Mouse (Mus musculus): Measurements from ENCODE around the gene Hoga1. TPM values are rescaled to one million over a fixed set of nuclear protein-coding genes. Genes with fewer than 3 reads are reported as not detected.

Gene Hoga1
- total and polyA plus RNA-seq, 3 experiments = not detected

- in situ Hi-C loops (cut with MboI; ENCODE audit: low pct_ligation_motif_present, low pct_unique_long_range_greater_than_20kb, low sequenced_read_pairs) (no loop called here), dilution Hi-C loops (cut with MboI; ENCODE audit: extremely low pct_ligation_motif_present, extremely low pct_unique_long_range_greater_than_20kb, low sequenced_read_pairs) (no loop called here)
- H3K9me3 ChIP-seq (replicated peaks; ENCODE audit: low read length) = no peaks in the 10 kb centered on the region
- no peak overlapping the region for H3K9ac ChIP-seq (ENCODE audit: insufficient read depth, low read depth)
- H3K27me3 ChIP-seq (replicated peaks) = peaks cover 44% of the 10 kb centered on the region
- H3K27ac ChIP-seq (ENCODE audit: insufficient read depth, low read depth) = no peak overlapping the region
- H3K4me2 ChIP-seq (ENCODE audit: insufficient read depth, low read depth, poor library complexity, severe bottlenecking) = no peak overlapping the region
- no peaks in the 10 kb centered on the region for H3K79me2 ChIP-seq (replicated peaks; ENCODE audit: control insufficient read depth, extremely low read depth, insufficient read depth, poor library complexity, severe bottlenecking)
- DNase-seq (ENCODE audit: extremely low read depth) = no peak
- peaks cover 0 to 16% of the 10 kb centered on the region in 2 experiments for H3K36me3 ChIP-seq (replicated peaks in 1 of 2; ENCODE audit: control insufficient read depth in 1 of 2, insufficient read depth in 1 of 2, low read length in 1 of 2)
- peak; percentile 58 for TF ChIP-seq USF2 (conservative IDR thresholded peaks at IDR 0.05; ENCODE audit: low read depth, low read length)
- peak; percentile 60 for TF ChIP-seq USF1 (IDR thresholded peaks at IDR 0.05; ENCODE audit: low read depth, low read length)
- TF ChIP-seq CTCF (conservative IDR thresholded peaks at IDR 0.05 in 1 of 2, IDR thresholded peaks at IDR 0.05 in 1 of 2; ENCODE audit: low read depth in 2 of 2, low read length in 2 of 2) = no peak
- H3K4me3 ChIP-seq (replicated peaks in 1 of 3; ENCODE audit: low read depth in 2 of 3, low read length in 2 of 3, poor library complexity in 1 of 3) = no peak overlapping the region
- H3K4me1 ChIP-seq (ENCODE audit: control insufficient read depth in 1 of 2, insufficient read depth in 2 of 2) = peaks cover 0 to 3% of the 10 kb centered on the region in 2 experiments; a peak in 2 of 4 replicates
Observed at GRCm38 (mm10) chr19:42038310-42038709, 7.1 kb upstream of the Hoga1 start.

GRCm38 (mm10) chr19:42043988-42044387, 1.4 kb upstream of the Hoga1 start:
- TF ChIP-seq ZC3H11A (IDR thresholded peaks at IDR 0.05; ENCODE audit: low read depth, low read length) (no peak), ZMIZ1 (IDR thresholded peaks at IDR 0.05; ENCODE audit: low read depth, low read length) (no peak), ZNF384 (IDR thresholded peaks at IDR 0.05; ENCODE audit: low read depth, low read length) (no peak), SMC3 (IDR thresholded peaks at IDR 0.05; ENCODE audit: low read depth, low read length) (no peak), CHD2 (IDR thresholded peaks at IDR 0.05; ENCODE audit: low read length) (no peak), MAFK (IDR thresholded peaks at IDR 0.05; ENCODE audit: insufficient replicate concordance, low read length) (no peak), CHD1 (IDR thresholded peaks at IDR 0.05; ENCODE audit: low read depth, low read length) (no peak), POLR2A (IDR thresholded peaks at IDR 0.05; ENCODE audit: low read depth, low read length) (no peak), KAT2A (IDR thresholded peaks at IDR 0.05; ENCODE audit: insufficient replicate concordance, low read length) (no peak), EP300 (IDR thresholded peaks at IDR 0.05; ENCODE audit: low read length) (no peak), RAD21 (IDR thresholded peaks at IDR 0.05; ENCODE audit: low read depth, low read length) (no peak), UBTF (IDR thresholded peaks at IDR 0.05; ENCODE audit: low read depth, low read length) (no peak), USF1 (IDR thresholded peaks at IDR 0.05; ENCODE audit: low read depth, low read length) (no peak), ZKSCAN1 (IDR thresholded peaks at IDR 0.05; ENCODE audit: borderline replicate concordance, low read depth, low read length) (no peak), CTCF (conservative IDR thresholded peaks at IDR 0.05 in 1 of 2, IDR thresholded peaks at IDR 0.05 in 1 of 2; ENCODE audit: low read depth in 2 of 2, low read length in 2 of 2) (no peak), HCFC1 (IDR thresholded peaks at IDR 0.05; ENCODE audit: low read depth, low read length) (no peak)
- H3K4me3 ChIP-seq (replicated peaks in 1 of 3; ENCODE audit: low read depth in 2 of 3, low read length in 2 of 3, poor library complexity in 1 of 3) = no peak overlapping the region
- no peak overlapping the region for H3K9ac ChIP-seq (ENCODE audit: insufficient read depth, low read depth)
- in situ Hi-C loops (cut with MboI; ENCODE audit: low pct_ligation_motif_present, low pct_unique_long_range_greater_than_20kb, low sequenced_read_pairs) (loop anchor here (5.0 kb wide), 1 partner anchor 118 kb away; the partner anchor contains the start of gene Zfyve27), dilution Hi-C loops (cut with MboI; ENCODE audit: extremely low pct_ligation_motif_present, extremely low pct_unique_long_range_greater_than_20kb, low sequenced_read_pairs) (no loop called here)
- no peaks in the 10 kb centered on the region for H3K4me1 ChIP-seq (ENCODE audit: control insufficient read depth in 1 of 2, insufficient read depth in 2 of 2)
- H3K27me3 ChIP-seq (replicated peaks) = peaks cover 54% of the 10 kb centered on the region
- H3K9me3 ChIP-seq (replicated peaks; ENCODE audit: low read length) = peaks cover 5% of the 10 kb centered on the region
- H3K36me3 ChIP-seq (replicated peaks in 1 of 2; ENCODE audit: control insufficient read depth in 1 of 2, insufficient read depth in 1 of 2, low read length in 1 of 2) = no peaks in the 10 kb centered on the region
- H3K4me2 ChIP-seq (ENCODE audit: insufficient read depth, low read depth, poor library complexity, severe bottlenecking) = no peak overlapping the region
- H3K79me2 ChIP-seq (replicated peaks; ENCODE audit: control insufficient read depth, extremely low read depth, insufficient read depth, poor library complexity, severe bottlenecking) = no peaks in the 10 kb centered on the region
- no peak overlapping the region for H3K27ac ChIP-seq (ENCODE audit: insufficient read depth, low read depth)
- DNase-seq (ENCODE audit: extremely low read depth) = no peak
